Mouse (Mus musculus): ENCODE results near the gene Col15a1.

The Col15a1 gene

DNA sequence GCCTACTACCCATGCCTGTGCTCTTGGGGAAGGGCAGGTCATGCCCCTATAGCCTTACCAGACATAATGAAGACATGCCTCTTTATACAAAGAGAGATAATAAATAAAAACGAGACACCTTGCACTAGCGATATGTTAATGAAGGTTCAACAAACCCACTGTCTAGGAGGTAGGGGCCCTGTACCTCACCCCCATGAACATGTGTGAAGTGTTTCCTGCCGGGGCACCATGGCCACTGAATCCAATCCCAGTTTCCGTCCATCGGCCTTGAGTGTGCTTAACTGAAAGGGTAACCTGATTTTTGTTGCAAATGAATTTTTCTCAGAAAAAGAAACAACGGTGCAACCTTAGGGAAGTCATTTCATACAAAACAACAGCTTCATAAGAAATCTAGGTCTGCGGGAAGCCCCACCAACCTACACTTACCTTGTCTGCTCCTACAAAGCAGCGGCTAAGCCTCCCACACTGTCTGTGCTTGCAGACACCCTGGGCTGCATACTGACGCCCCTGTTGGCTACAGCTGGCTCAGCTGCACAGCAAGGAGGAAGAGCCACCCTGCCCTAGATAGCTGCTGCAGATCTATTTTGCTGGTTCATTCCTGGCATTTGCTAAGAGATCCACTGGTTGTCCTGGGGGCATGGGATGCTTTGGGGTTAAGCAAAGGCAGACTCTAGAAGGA lies 64.6 kb downstream of the Col15a1 start:
- DNase-seq (ENCODE audit: low spot score): no peak

DNA sequence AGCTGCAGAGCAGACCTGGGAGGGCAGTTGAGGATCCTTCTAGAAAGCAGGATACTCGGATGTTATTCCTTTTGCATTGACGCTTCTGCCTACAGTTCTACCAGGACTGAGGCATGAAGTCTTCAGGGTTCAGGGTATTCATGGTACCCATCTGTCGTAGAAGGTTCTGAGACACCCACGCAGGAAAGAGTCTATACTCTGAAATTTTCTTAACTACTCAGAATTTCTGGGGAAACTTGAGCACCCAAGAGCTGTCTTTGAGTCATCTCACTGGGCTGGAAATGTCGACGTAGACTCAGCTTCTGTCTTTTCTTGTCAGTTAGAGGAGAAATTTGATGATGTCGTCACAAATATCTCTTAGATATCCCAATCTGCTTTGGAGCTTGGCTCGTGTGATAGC lies 65.8 kb downstream of the Col15a1 start:
- DNase-seq (ENCODE audit: low spot score): no peak

DNA sequence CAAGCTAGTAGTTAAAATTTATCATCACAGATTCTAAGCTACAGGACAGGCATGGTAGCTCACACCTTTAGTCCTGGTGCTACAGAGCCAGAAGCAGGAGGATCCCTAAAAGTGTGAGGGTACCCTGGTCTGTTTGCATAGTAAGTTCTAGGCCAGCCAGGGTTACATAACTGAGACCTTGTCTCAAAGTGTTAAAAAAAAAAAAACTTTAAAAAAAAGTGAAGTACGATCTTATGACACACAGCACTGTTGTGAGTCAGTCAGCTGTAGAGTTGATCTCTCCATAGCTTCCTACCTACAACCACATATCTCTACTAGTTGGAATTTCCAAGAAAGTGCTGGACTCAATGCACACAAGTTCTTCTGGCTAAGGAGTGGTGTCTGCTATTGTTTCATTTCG lies 67.0 kb downstream of the Col15a1 start:
- DNase-seq (ENCODE audit: low spot score): no peak

DNA sequence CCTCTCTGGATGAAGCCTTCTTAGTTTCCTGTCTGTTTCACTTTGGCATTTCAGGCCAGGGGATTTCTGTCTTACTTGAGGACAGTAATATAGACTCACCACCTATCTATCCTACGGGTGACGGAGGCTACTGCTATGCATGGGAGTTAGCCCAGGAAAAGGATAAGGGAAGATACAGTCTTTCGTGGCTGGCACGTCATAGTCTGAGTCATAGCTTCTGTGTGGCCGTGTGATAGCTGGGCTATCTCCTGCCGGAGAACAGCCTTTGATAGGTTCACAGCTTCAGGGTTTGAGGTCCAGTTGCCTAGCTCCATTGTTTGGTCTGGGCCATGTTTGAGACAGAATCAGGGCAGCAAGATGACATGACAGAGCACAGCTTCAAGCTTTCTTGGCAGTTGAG lies 70.4 kb downstream of the Col15a1 start:
- no peak for DNase-seq (ENCODE audit: low spot score)

- no peak for DNase-seq (ENCODE audit: low spot score)
These were observed 71.2 kb downstream of the Col15a1 start for GRCm38 (mm10) chr4:47279085-47279707.

DNA sequence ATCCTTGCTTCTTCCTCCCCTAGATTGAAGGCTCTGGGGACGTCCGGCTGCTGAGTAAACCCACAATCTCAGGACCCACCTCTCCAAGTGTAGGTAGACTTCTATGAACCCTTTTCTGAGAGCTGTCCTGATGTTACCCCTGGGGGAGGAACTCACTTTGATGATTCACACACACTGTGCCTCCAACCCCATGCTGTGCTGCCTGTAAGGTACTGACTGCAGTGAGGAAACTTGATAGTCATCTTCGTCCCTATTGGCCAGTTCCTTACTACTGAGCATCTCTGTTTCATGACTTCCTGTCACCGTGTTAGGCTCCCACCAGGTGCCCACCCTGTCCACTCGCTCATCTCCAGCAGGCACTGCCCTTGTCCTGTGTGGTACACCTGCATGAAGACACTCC lies 72.2 kb downstream of the Col15a1 start:
- DNase-seq (ENCODE audit: low spot score): no peak

DNA sequence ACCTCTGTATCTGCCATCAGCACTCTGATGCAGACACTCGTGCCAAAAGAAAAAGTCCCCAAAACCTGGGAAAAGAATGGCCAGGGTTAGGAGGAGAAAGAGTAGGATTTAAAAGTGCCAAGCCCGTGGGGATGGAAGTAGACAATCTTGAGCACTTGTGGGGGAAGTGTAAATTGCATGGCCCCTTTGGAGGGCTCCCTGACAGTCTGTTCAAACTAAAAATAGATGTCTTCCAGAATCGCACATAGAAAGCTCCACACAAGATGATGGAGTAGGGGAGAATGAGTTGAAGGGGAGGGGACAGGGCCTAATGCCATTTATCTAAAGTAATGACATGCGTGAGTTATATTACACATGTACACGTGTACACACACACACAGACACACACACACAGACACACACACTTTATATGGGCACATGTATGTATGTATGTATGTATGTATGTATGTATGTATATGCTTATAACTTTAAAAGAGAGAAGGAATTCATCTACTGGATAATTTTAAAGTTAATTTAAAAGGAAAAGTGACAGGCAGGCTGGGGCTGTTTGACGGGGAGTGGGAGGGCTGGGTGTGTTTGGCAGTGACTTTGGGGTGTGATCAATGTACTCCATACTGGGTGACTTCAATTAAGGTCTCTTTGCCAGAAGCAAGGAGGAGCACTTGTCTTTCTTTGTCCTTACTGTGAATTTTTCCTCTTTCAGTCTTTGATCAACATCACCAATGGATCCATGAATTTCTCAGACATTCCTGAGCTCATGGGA lies 74.1 kb downstream of the Col15a1 start:
- DNase-seq (ENCODE audit: low spot score): no peak

- no peak for DNase-seq (ENCODE audit: low spot score)
These were observed 76.3 kb downstream of the Col15a1 start for GRCm38 (mm10) chr4:47284311-47284710.

DNA sequence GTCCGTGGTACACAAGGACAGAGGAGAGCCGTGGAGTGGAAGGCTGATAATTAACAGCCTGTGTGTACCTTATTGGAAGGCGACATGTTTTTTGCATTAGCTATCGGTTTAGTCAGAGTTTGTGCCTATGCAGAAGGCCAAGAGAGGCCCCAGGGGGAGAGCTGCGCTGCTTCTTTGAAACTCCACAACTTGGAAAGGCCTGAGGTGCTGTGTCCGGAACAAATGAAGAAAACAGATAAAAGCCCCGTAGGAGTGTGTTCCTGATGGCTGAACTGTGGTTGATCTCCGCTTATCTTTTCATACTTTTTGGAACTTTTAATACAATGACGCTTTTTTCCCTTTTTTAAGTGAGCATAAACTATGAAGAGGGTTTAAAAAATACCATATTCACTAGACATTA lies 76.9 kb downstream of the Col15a1 start:
- no peak for DNase-seq (ENCODE audit: low spot score)

GRCm38 (mm10) chr4:47286599-47287147 lies 78.7 kb downstream of the Col15a1 start:
- no peak for DNase-seq (ENCODE audit: low spot score)

- DNase-seq (ENCODE audit: low spot score): no peak
These were observed 79.5 kb downstream of the Col15a1 start for GRCm38 (mm10) chr4:47287468-47287867.

DNA sequence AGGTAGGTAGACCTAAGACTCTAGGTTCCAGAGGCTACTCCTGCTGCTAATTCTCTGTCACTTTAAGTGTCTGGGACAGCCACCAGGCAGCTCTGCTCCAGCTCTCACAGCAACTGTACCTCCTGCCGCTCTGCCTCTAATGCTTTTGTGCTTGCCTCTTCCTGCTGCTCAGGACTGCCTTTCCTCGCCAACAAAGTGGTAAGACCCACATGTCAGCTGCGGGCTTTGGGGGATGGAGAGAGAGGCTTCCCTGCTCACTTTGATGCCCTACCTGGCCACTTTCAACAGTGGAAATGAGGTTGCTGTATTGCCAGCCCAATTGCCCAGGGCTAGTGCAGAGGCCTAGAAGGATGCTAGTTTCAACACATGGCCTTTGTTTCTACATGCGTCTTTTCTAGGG lies 80.3 kb downstream of the Col15a1 start:
- DNase-seq (ENCODE audit: low spot score): no peak

DNA sequence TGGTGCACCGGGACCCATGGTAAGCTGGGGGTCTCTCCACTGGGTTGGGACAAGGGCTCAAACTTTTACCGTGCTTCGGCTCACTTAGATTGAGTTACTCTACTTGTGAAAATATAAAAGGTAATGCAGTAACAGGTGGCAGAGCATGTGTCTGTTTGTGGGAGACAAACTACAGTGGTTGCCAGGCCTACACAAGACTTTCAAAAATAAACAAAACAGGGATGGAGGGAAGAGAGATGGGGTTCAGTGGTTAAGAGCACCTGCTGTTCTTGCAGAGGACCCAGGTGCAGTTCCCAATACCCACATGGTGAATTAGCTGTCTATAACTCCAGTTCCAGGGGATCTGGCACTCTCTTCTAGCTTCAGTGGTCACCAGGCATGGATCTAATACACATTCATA lies 81.6 kb downstream of the Col15a1 start:
- no peak for DNase-seq (ENCODE audit: low spot score)

GRCm38 (mm10) chr4:47290448-47290847 lies 82.5 kb downstream of the Col15a1 start:
- DNase-seq (ENCODE audit: low spot score): no peak

DNA sequence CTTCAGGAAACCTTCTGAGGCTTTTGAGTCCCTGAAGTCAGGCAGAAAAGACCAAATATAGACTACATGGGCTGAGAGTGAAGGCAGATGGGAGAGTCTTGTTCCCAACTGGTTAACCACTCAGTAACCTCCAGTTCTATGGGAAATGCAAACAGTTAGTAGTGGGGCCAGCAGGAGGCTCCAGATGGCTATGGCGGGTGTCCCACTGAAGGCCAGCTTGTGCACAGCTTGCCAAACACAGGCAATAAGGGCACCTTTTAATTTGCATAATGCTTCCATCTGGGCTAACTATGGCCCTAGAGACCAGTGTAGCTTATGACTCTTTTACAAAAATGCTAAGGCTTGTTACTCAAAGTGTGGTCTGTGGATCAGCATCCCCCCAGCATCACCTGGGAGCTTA lies 83.1 kb downstream of the Col15a1 start:
- no peak for DNase-seq (ENCODE audit: low spot score)

GRCm38 (mm10) chr4:47292956-47293355 lies 85.0 kb downstream of the Col15a1 start:
- DNase-seq (ENCODE audit: low spot score): no peak

- peak; percentile 30 for DNase-seq (ENCODE audit: low spot score)
These were observed 86.0 kb downstream of the Col15a1 start for GRCm38 (mm10) chr4:47293771-47294543.

GRCm38 (mm10) chr4:47294544-47295070 lies 86.6 kb downstream of the Col15a1 start:
- DNase-seq (ENCODE audit: low spot score): no peak

GRCm38 (mm10) chr4:47295547-47295946 lies 87.6 kb downstream of the Col15a1 start:
- no peak for DNase-seq (ENCODE audit: low spot score)

DNA sequence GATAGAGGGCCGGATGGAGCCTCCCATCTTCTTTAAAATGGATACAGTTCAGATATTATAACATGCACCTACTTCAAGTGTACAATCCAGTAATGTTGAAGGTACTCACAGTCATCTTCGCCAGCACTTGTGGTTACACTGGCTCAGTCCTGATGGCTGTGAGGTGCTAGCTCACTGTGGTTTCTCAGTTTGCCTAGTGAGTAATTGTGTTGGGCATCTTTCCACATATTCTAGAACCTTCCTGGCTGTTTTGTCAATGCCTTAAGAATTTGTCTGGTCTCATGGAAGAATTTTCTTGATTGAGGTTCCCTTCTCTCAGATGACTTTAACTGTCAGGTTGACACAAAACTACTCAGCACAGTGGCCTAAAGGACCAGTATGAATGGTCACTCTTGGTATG lies 92.7 kb downstream of the Col15a1 start:
- no peak for DNase-seq (ENCODE audit: low spot score)

DNA sequence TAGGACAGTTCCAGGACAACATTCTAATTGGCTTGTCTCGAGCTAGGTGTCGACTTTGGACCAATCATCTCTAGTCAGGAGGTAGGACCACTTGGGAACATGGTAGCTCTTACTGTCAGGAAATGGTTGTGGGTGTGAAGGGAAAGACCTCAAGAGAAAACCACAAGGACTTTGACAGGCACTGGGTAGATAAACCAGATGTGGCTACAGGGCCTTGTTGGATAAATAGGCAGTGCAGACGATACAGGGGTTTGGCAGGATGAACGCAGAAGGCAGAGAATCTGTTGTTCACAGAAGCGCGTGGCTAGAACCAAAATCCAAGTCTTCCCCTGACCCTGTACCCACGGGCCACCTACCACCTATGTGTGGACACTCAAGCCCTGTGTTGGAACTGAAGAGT lies 94.6 kb downstream of the Col15a1 start:
- DNase-seq (ENCODE audit: low spot score): no peak
